Mouse (Mus musculus): Measurements from ENCODE around the gene Agtrap.

Gene Agtrap

GRCm38 (mm10) chr4:148075259-148075658, 12.6 kb downstream of the Agtrap start:
- no peak for DNase-seq (ENCODE audit: low spot score)

- no peak for DNase-seq (ENCODE audit: low spot score)
These were observed 13.2 kb downstream of the Agtrap start for GRCm38 (mm10) chr4:148074521-148075189.

GRCm38 (mm10) chr4:148071508-148071907, 16.3 kb downstream of the Agtrap start:
- DNase-seq (ENCODE audit: low spot score): no peak

- DNase-seq (ENCODE audit: low spot score): no peak
These were observed 18.1 kb downstream of the Agtrap start for GRCm38 (mm10) chr4:148069602-148070218.

- DNase-seq (ENCODE audit: low spot score): no peak
These were observed 20.5 kb downstream of the Agtrap start for GRCm38 (mm10) chr4:148067346-148067745.

- DNase-seq (ENCODE audit: low spot score): no peak
These were observed 21.5 kb downstream of the Agtrap start for GRCm38 (mm10) chr4:148066401-148066744.

- DNase-seq (ENCODE audit: low spot score): no peak
These were observed 22.0 kb downstream of the Agtrap start for GRCm38 (mm10) chr4:148065702-148066400.

GRCm38 (mm10) chr4:148061086-148061480, 26.7 kb downstream of the Agtrap start:
- no peak for DNase-seq (ENCODE audit: low spot score)

- DNase-seq (ENCODE audit: low spot score): no peak
These were observed 27.4 kb downstream of the Agtrap start for GRCm38 (mm10) chr4:148060120-148061085.

- no peak for DNase-seq (ENCODE audit: low spot score)
These were observed 28.8 kb downstream of the Agtrap start for GRCm38 (mm10) chr4:148058993-148059392.

- no peak for DNase-seq (ENCODE audit: low spot score)
These were observed 29.5 kb downstream of the Agtrap start for GRCm38 (mm10) chr4:148058218-148058819.

- DNase-seq (ENCODE audit: low spot score): no peak
These were observed 30.1 kb downstream of the Agtrap start for GRCm38 (mm10) chr4:148057661-148058209.

- DNase-seq (ENCODE audit: low spot score): no peak
These were observed 31.0 kb downstream of the Agtrap start for GRCm38 (mm10) chr4:148056801-148057200.

- DNase-seq (ENCODE audit: low spot score): no peak
These were observed 31.6 kb downstream of the Agtrap start for GRCm38 (mm10) chr4:148056246-148056645.

GRCm38 (mm10) chr4:148054961-148055695, 32.7 kb downstream of the Agtrap start:
- DNase-seq (ENCODE audit: low spot score): no peak

- DNase-seq (ENCODE audit: low spot score): peak; percentile 78
These were observed 34.4 kb downstream of the Agtrap start for GRCm38 (mm10) chr4:148053417-148053920.

GRCm38 (mm10) chr4:148052976-148053375, 34.9 kb downstream of the Agtrap start:
- no peak for DNase-seq (ENCODE audit: low spot score)

GRCm38 (mm10) chr4:148051886-148052285, 35.9 kb downstream of the Agtrap start:
- DNase-seq (ENCODE audit: low spot score): no peak

- no peak for DNase-seq (ENCODE audit: low spot score)
These were observed 36.6 kb downstream of the Agtrap start for GRCm38 (mm10) chr4:148051046-148051776.

Measured in layer of hippocampus, adult 9-10 months (tissue).